ENCODE assay signal across 10 mouse cellular contexts in genomic region chr9:97315421-97316055, GRCm38 (mm10). TPM values are rescaled to one million over a fixed set of nuclear protein-coding genes. Genes with fewer than 3 reads are reported as not detected.
DNase-seq lines count a peak whose midpoint lies in the region; ATAC-seq and TF ChIP-seq lines count a peak whose summit lies in the region.
"Had no signal": no experiment of that assay in that cellular context is flagged by ENCODE, and none has a peak within 500 bp of the region (broad histone marks: within the 10 kb centered on the region; RNA-seq: fewer than 3 reads in every experiment).

No protein-coding gene starts in this region.

- DNase-seq in cerebellum, postnatal 10 days, result peak; percentile 37 to 38
- DNase-seq in cerebellum, adult 9-11 months, result no peak
- peak; percentile 21 for DNase-seq in liver, postnatal 0 days
- DNase-seq in liver, result no peak
- no peak for DNase-seq in urinary bladder, postnatal 14 days (ENCODE audit: low spot score)
- DNase-seq in Muller cell, postnatal 12 days (ENCODE audit: inconsistent ontology term), result no peak

- no peak overlapping the region for H3K27ac ChIP-seq in liver, postnatal 0 days (ENCODE audit: low read depth)
- H3K27ac ChIP-seq in embryonic facial prominence, embryonic 13.5 days, result no peak overlapping the region
- H3K27ac ChIP-seq in stomach, embryonic 14.5 days (ENCODE audit: low read length), result no peak overlapping the region
- H3K27ac ChIP-seq: embryonic facial prominence, embryonic 12.5 days had no signal

- no peaks in the 10 kb centered on the region for H3K36me3 ChIP-seq in liver, postnatal 0 days (replicated peaks; ENCODE audit: insufficient read depth, low read length)
- no peaks in the 10 kb centered on the region for H3K36me3 ChIP-seq in embryonic facial prominence, embryonic 13.5 days
- H3K36me3 ChIP-seq in stomach, embryonic 14.5 days (ENCODE audit: control insufficient read depth, insufficient read depth, low read length), result no peaks in the 10 kb centered on the region
- H3K36me3 ChIP-seq: embryonic facial prominence, embryonic 12.5 days had no signal

- no peaks in the 10 kb centered on the region for H3K27me3 ChIP-seq in liver, postnatal 0 days (ENCODE audit: insufficient read depth, low read length)
- H3K27me3 ChIP-seq in embryonic facial prominence, embryonic 13.5 days, result no peaks in the 10 kb centered on the region
- H3K27me3 ChIP-seq in stomach, embryonic 14.5 days (ENCODE audit: control insufficient read depth, insufficient read depth, low read length), result no peaks in the 10 kb centered on the region
- H3K27me3 ChIP-seq: embryonic facial prominence, embryonic 12.5 days had no signal

- H3K4me2 ChIP-seq in liver, postnatal 0 days (ENCODE audit: low read depth, low read length), result no peak overlapping the region
- H3K4me2 ChIP-seq in embryonic facial prominence, embryonic 13.5 days, result no peak overlapping the region
- no peak overlapping the region for H3K4me2 ChIP-seq in stomach, embryonic 14.5 days (replicated peaks; ENCODE audit: low read depth, low read length)
- H3K4me2 ChIP-seq: embryonic facial prominence, embryonic 12.5 days had no signal

- peak; percentile 62 for TF ChIP-seq CTCF in liver, postnatal 0 days (IDR thresholded peaks at IDR 0.05; ENCODE audit: low read depth)

- no peaks in the 10 kb centered on the region for H3K9me3 ChIP-seq in liver, postnatal 0 days (ENCODE audit: low read length)
- no peaks in the 10 kb centered on the region for H3K9me3 ChIP-seq in embryonic facial prominence, embryonic 13.5 days
- no peaks in the 10 kb centered on the region for H3K9me3 ChIP-seq in stomach, embryonic 14.5 days (ENCODE audit: control insufficient read depth, low read depth, low read length)
- H3K9me3 ChIP-seq: embryonic facial prominence, embryonic 12.5 days had no signal

- TF ChIP-seq EP300 in liver, postnatal 0 days (IDR thresholded peaks at IDR 0.05; ENCODE audit: low read depth), result no peak

- no peak overlapping the region for H3K4me3 ChIP-seq in liver, postnatal 0 days (ENCODE audit: low read depth, low read length)
- H3K4me3 ChIP-seq in embryonic facial prominence, embryonic 13.5 days, result no peak overlapping the region
- no peak overlapping the region for H3K4me3 ChIP-seq in stomach, embryonic 14.5 days (ENCODE audit: low read depth, low read length)
- H3K4me3 ChIP-seq: embryonic facial prominence, embryonic 12.5 days had no signal

- no peak overlapping the region for H3K9ac ChIP-seq in liver, postnatal 0 days (replicated peaks)
- H3K9ac ChIP-seq in embryonic facial prominence, embryonic 13.5 days, result no peak overlapping the region
- no peak overlapping the region for H3K9ac ChIP-seq in stomach, embryonic 14.5 days (replicated peaks; ENCODE audit: low read depth, low read length)
- H3K9ac ChIP-seq: embryonic facial prominence, embryonic 12.5 days had no signal

- 69% methylated on average over 10 of the region's 10 CpGs for WGBS in liver, postnatal 0 days (ENCODE audit: insufficient replicate concordance)
- 69% methylated on average over 10 of the region's 10 CpGs for WGBS in embryonic facial prominence, embryonic 13.5 days
- 71% methylated on average over 10 of the region's 10 CpGs for WGBS in stomach, embryonic 14.5 days

- H3K4me1 ChIP-seq in liver, postnatal 0 days (ENCODE audit: insufficient read depth), result no peaks in the 10 kb centered on the region
- no peaks in the 10 kb centered on the region for H3K4me1 ChIP-seq in embryonic facial prominence, embryonic 13.5 days
- H3K4me1 ChIP-seq in stomach, embryonic 14.5 days (ENCODE audit: control insufficient read depth, insufficient read depth, low read length), result no peaks in the 10 kb centered on the region
- H3K4me1 ChIP-seq: embryonic facial prominence, embryonic 12.5 days had no signal

- no peak for ATAC-seq in liver, postnatal 0 days
- ATAC-seq in embryonic facial prominence, embryonic 13.5 days (ENCODE audit: insufficient number of reproducible peaks, insufficient read depth, low FRiP score, low TSS enrichment, low read depth), result peak; percentile 20; the same call in 1 of the 2 replicates
- ATAC-seq in stomach, embryonic 14.5 days (ENCODE audit: insufficient number of reproducible peaks, insufficient read depth, low FRiP score, low read depth), result 0 out of 2 replicates have a peak, but pooled peaks have one; percentile 14

RNA-seq across cellular contexts. Expression of gene Trim42, which starts 54.2 kb away (rescaled TPM):
- polyA plus RNA-seq in liver, postnatal 0 days (2015; fragmentation: Nextera tagmentation; extraction: Ambion mirVana), result not detected in 2 replicates
- polyA plus RNA-seq in embryonic facial prominence, embryonic 13.5 days (2015; fragmentation: Nextera tagmentation; extraction: Ambion mirVana), result not detected in 2 replicates
- not detected in 2 replicates for polyA plus RNA-seq in stomach, embryonic 14.5 days (2014; fragmentation: Nextera tagmentation; extraction: Ambion mirVana)
- polyA plus RNA-seq: embryonic facial prominence, embryonic 12.5 days; spleen, adult 2 months had no signal

Comparison
In these comparisons a context has a peak if more than half of its experiments do, and no peak if none do; other contexts are left out.
1. DNase-seq: peak in cerebellum, postnatal 10 days (2 of 2) and liver, postnatal 0 days (single experiment); none in cerebellum, adult 9-11 months (single experiment), liver (single experiment), urinary bladder, postnatal 14 days (single experiment) and Muller cell, postnatal 12 days (single experiment).